Mouse (Mus musculus): ENCODE data around the gene Ddx20. TPM values are rescaled to one million over a fixed set of nuclear protein-coding genes. Genes with fewer than 3 reads are reported as not detected.

The Ddx20 gene
- polyA plus RNA-seq, 1 experiment from 2014 or later = 22.4 TPM

DNA sequence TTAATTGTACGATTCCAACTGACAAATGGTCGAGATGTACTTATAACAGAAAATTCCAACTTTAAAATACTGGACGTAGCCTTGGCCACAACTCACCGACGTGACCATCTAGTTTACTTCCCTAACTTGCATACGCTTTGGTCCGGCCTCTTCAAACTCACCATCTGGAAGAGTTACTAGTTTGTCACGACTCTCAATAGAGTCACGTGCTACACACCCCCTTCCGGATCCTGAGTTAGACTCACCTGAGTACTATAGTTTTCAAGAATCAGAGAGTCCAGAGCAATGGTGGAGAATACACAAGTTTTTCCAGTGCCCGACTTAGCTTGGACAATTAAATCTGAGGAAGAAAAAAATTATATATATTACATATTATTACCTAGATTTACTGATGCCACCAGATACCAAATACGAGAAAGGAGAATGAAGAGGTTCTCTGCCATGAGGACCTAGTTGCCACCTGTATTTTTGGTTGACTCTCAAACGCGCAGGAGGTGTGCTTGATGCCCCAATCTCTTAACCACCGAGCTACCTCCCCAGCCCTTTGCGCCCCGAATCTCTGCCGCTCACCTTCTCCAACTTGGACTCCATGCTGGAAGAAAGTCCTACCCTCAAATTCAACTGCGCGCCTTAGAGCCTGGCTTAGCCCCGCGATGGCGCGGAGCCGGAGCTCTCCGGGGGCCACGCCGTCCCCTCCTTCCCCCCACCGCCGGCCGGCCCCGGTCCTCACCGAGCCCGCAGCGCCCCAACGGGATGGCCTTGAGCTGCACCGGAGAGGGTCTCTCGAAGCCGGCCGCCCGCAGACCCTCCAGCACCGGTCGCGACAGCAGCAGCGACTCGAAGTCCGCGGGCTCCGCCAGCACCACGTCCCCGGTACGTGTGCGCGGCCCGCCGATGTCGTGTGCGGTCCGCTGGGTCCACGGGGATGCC lies 715 bp downstream of the Ddx20 start:
- 8% methylated on average over 60 of the region's 60 CpGs for WGBS
- no peaks in the 10 kb centered on the region for H3K27me3 ChIP-seq (ENCODE audit: control insufficient read depth, insufficient read depth, low read length)
- H3K36me3 ChIP-seq (ENCODE audit: control insufficient read depth, insufficient read depth) = peaks cover 14% of the 10 kb centered on the region
- peak; percentile 43 for ATAC-seq (replicated peaks; ENCODE audit: extremely low read depth, insufficient read depth, low FRiP score)
- peak overlapping the region; percentile 87 for H3K4me2 ChIP-seq (ENCODE audit: low read depth, low read length)
- H3K9ac ChIP-seq (ENCODE audit: low read length) = peak overlapping the region; percentile 97
- peak overlapping the region; percentile 95 for H3K4me3 ChIP-seq (ENCODE audit: low read length)
- no peaks in the 10 kb centered on the region for H3K9me3 ChIP-seq (replicated peaks; ENCODE audit: control insufficient read depth, low read length)
- peaks cover 9% of the 10 kb centered on the region for H3K4me1 ChIP-seq (ENCODE audit: control insufficient read depth, insufficient read depth, low read length)
- peak overlapping the region; percentile 81 for H3K27ac ChIP-seq (ENCODE audit: low read length)

DNA sequence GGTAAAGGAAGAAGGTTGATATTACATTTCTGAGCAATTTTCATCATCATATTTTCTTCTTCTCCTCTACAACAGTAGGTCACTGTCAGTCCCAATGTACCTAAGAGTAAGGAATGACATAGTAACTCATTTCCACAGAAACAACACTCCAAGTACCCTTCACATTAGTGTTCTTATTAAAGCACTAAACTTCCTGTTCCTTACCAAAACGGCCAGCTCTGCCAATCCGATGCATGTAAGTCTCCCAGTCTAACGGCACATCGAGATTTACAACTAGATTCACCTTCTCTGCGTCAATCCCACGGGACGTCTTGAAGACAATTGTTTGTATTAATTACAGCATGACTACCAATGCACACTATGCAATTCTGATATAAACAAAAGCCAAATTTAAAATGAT lies 7.0 kb downstream of the Ddx20 start:
- ATAC-seq (replicated peaks; ENCODE audit: extremely low read depth, insufficient read depth, low FRiP score) = no peak
- Histone ChIP-seq H3K27ac (ENCODE audit: low read length) (no peak overlapping the region), H3K4me1 (ENCODE audit: control insufficient read depth, insufficient read depth, low read length) (no peaks in the 10 kb centered on the region), H3K9ac (ENCODE audit: low read length) (no peak overlapping the region), H3K4me2 (ENCODE audit: low read depth, low read length) (no peak overlapping the region), H3K9me3 (replicated peaks; ENCODE audit: control insufficient read depth, low read length) (no peaks in the 10 kb centered on the region), H3K4me3 (ENCODE audit: low read length) (no peak overlapping the region), H3K27me3 (ENCODE audit: control insufficient read depth, insufficient read depth, low read length) (no peaks in the 10 kb centered on the region), H3K36me3 (ENCODE audit: control insufficient read depth, insufficient read depth) (peaks cover 41% of the 10 kb centered on the region)
- 90% methylated on average over 7 of the region's 7 CpGs for WGBS

DNA sequence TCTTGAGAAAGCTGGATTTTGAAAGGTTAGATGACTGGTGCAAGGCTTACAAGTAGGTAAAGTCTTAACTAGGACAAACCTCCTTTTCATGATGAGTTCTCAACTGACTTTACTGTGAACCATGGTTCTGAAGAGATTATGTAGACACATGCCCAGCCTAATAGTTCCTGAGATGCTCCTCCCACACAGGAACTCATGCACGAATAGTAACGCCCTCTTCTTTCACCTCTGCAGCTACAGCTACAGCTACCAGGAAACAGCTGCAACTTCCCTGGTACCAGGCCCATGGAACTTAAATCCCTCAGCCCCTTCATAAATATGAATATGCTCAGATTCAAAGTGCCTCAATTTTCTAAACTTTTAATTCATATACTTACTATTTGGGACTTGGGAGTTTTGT lies 11.4 kb downstream of the Ddx20 start:
- H3K27ac ChIP-seq (ENCODE audit: low read length) = no peak overlapping the region
- H3K4me3 ChIP-seq (ENCODE audit: low read length) = no peak overlapping the region
- H3K36me3 ChIP-seq (ENCODE audit: control insufficient read depth, insufficient read depth) = peaks cover 23% of the 10 kb centered on the region
- H3K27me3 ChIP-seq (ENCODE audit: control insufficient read depth, insufficient read depth, low read length) = no peaks in the 10 kb centered on the region
- H3K4me2 ChIP-seq (ENCODE audit: low read depth, low read length) = no peak overlapping the region
- H3K9ac ChIP-seq (ENCODE audit: low read length) = no peak overlapping the region
- 30% methylated on average over 2 of the region's 2 CpGs for WGBS
- H3K4me1 ChIP-seq (ENCODE audit: control insufficient read depth, insufficient read depth, low read length) = no peaks in the 10 kb centered on the region
- H3K9me3 ChIP-seq (replicated peaks; ENCODE audit: control insufficient read depth, low read length) = no peaks in the 10 kb centered on the region
- ATAC-seq (replicated peaks; ENCODE audit: extremely low read depth, insufficient read depth, low FRiP score) = no peak

DNA sequence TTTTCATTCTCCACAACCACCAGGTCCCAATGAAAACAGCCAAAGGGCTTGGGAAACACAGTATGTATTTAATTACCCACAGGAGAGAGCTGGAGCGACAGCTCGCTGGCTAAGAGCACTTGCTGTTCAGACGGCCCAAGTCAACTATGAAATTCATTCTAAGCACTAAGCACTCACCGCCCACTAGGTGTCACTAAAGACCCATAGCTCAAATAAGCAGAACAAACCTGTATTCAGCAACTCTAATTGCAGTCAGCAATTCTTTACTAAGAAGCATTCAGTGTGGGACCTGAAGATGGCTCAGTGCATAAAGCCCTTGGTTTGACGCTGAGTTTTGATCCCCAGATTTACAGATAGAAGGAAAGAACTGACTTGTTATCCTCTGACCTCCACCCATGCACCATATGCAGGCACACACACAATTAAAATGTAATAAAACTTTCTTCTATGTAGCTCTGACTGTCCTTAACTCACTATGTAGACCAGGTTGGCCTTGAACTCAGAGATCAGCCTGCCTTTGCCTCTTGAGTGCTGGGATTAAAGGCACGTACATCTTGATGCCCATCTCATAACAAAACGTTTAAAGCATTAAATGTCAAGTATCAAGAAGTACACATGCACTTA lies 12.7 kb downstream of the Ddx20 start:
- Histone ChIP-seq H3K9me3 (replicated peaks; ENCODE audit: control insufficient read depth, low read length) (no peaks in the 10 kb centered on the region), H3K27me3 (ENCODE audit: control insufficient read depth, insufficient read depth, low read length) (no peaks in the 10 kb centered on the region), H3K36me3 (ENCODE audit: control insufficient read depth, insufficient read depth) (peaks cover 19% of the 10 kb centered on the region), H3K4me2 (ENCODE audit: low read depth, low read length) (no peak overlapping the region), H3K9ac (ENCODE audit: low read length) (no peak overlapping the region), H3K4me3 (ENCODE audit: low read length) (no peak overlapping the region), H3K27ac (ENCODE audit: low read length) (no peak overlapping the region), H3K4me1 (ENCODE audit: control insufficient read depth, insufficient read depth, low read length) (no peaks in the 10 kb centered on the region)
- 0 out of 2 replicates have a peak, but pooled peaks have one; percentile 28 for ATAC-seq (replicated peaks; ENCODE audit: extremely low read depth, insufficient read depth, low FRiP score)
- 18% methylated on average over 7 of the region's 7 CpGs for WGBS

DNA sequence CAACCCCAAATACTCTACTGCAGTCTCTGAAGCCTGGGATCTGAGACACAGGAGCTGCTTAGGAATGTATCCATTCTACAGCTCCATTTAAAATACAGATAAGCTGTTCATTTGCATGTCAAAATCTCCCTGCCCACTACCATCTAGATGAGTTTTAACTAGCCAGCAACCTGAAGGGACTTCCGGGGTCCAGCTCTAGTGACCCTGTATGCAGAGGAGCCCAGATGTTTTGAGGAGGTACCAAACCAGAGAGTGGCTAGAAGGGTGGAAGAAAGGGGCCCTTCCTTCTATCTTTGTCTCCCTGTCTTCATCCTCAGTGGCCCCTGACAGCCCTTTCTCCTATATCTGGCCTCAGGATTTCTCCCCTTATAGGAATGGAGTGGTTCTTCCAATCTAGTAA lies 16.6 kb downstream of the Ddx20 start:
- no peaks in the 10 kb centered on the region for H3K27me3 ChIP-seq (ENCODE audit: control insufficient read depth, insufficient read depth, low read length)
- H3K36me3 ChIP-seq (ENCODE audit: control insufficient read depth, insufficient read depth) = no peaks in the 10 kb centered on the region
- no peaks in the 10 kb centered on the region for H3K9me3 ChIP-seq (replicated peaks; ENCODE audit: control insufficient read depth, low read length)
- ATAC-seq (replicated peaks; ENCODE audit: extremely low read depth, insufficient read depth, low FRiP score) = no peak
- 90% methylated on average over 1 of the region's 1 CpGs for WGBS
- H3K4me3 ChIP-seq (ENCODE audit: low read length) = no peak overlapping the region
- no peak overlapping the region for H3K9ac ChIP-seq (ENCODE audit: low read length)
- H3K4me1 ChIP-seq (ENCODE audit: control insufficient read depth, insufficient read depth, low read length) = no peaks in the 10 kb centered on the region
- no peak overlapping the region for H3K27ac ChIP-seq (ENCODE audit: low read length)
- H3K4me2 ChIP-seq (ENCODE audit: low read depth, low read length) = no peak overlapping the region

DNA sequence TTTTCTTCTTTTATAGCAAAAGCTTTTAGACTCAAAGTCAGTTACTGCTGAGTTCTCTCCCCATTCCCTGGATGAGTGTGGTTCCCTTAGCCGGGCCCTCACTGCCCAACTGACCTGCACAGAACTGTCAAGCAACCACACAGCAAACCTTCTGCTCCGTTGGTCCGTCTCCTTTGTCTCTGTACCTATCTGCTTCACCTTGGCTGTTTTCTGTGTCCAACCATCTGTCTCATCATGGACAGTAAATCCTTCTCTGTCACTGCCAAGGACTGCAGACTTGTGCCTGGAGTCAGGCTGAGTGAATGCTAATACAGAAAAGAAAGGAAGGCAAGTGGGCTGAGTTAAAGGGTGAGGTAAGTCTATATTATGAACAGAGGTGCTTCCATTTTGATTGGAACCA lies 17.6 kb downstream of the Ddx20 start:
- H3K4me2 ChIP-seq (ENCODE audit: low read depth, low read length) = no peak overlapping the region
- 81% methylated on average over 3 of the region's 3 CpGs for WGBS
- no peaks in the 10 kb centered on the region for H3K4me1 ChIP-seq (ENCODE audit: control insufficient read depth, insufficient read depth, low read length)
- H3K9ac ChIP-seq (ENCODE audit: low read length) = no peak overlapping the region
- H3K4me3 ChIP-seq (ENCODE audit: low read length) = no peak overlapping the region
- H3K27me3 ChIP-seq (ENCODE audit: control insufficient read depth, insufficient read depth, low read length) = no peaks in the 10 kb centered on the region
- no peak for ATAC-seq (replicated peaks; ENCODE audit: extremely low read depth, insufficient read depth, low FRiP score)
- no peak overlapping the region for H3K27ac ChIP-seq (ENCODE audit: low read length)
- H3K36me3 ChIP-seq (ENCODE audit: control insufficient read depth, insufficient read depth) = no peaks in the 10 kb centered on the region
- H3K9me3 ChIP-seq (replicated peaks; ENCODE audit: control insufficient read depth, low read length) = no peaks in the 10 kb centered on the region

DNA sequence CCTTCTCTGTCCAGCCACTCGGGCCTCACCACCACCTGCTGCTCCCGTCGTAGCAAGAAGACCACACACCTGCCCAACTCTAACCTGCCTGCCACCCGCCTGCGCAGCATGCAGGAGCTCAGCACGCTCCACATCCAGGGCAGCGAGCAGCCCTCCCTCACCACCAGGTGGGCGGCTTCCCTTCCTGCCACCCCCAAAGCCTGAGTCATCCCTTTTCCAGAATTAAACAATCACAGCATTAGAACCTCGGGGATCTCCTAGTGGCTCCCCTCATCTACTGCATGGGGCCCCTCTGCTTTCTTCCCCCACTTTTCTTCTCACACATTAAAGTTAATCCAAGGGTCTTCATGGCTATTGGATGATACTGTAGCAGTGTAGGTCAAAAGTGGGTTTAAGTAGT lies 19.2 kb downstream of the Ddx20 start:
- WGBS = 46% methylated on average over 9 of the region's 9 CpGs
- Histone ChIP-seq H3K36me3 (ENCODE audit: control insufficient read depth, insufficient read depth) (no peaks in the 10 kb centered on the region), H3K27me3 (ENCODE audit: control insufficient read depth, insufficient read depth, low read length) (no peaks in the 10 kb centered on the region), H3K9ac (ENCODE audit: low read length) (no peak overlapping the region), H3K4me2 (ENCODE audit: low read depth, low read length) (no peak overlapping the region), H3K4me3 (ENCODE audit: low read length) (no peak overlapping the region), H3K27ac (ENCODE audit: low read length) (no peak overlapping the region), H3K4me1 (ENCODE audit: control insufficient read depth, insufficient read depth, low read length) (no peaks in the 10 kb centered on the region), H3K9me3 (replicated peaks; ENCODE audit: control insufficient read depth, low read length) (no peaks in the 10 kb centered on the region)
- no peak for ATAC-seq (replicated peaks; ENCODE audit: extremely low read depth, insufficient read depth, low FRiP score)

DNA sequence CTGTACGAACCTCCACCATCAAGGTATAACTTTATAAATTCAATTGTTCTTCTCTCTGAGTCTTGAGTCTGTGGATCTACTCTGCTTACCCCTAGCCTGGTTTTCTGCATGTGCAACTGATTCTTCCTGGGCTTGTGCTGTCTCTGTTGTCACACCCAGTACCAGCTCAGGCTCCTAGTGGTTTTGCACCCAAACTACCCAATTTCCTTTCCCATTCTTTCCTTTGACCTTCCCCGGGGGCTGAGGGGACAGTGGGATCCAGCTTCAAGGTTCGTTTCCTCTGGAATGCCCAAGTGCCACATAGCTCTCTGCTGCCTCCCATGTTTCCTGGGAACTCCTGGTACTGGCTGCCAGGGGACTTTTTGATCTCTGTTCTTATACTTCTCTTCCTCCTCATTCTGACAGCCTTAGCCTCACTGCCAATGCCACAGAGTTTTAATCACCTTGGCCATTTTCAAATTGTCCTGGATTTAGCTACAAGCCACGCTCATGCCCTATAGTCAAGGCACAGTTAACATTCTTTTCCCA lies 20.3 kb downstream of the Ddx20 start:
- H3K4me3 ChIP-seq (ENCODE audit: low read length) = no peak overlapping the region
- H3K27me3 ChIP-seq (ENCODE audit: control insufficient read depth, insufficient read depth, low read length) = no peaks in the 10 kb centered on the region
- no peak overlapping the region for H3K4me2 ChIP-seq (ENCODE audit: low read depth, low read length)
- no peak overlapping the region for H3K27ac ChIP-seq (ENCODE audit: low read length)
- H3K9ac ChIP-seq (ENCODE audit: low read length) = no peak overlapping the region
- no peaks in the 10 kb centered on the region for H3K9me3 ChIP-seq (replicated peaks; ENCODE audit: control insufficient read depth, low read length)
- WGBS = 55% methylated on average over 4 of the region's 4 CpGs
- no peaks in the 10 kb centered on the region for H3K4me1 ChIP-seq (ENCODE audit: control insufficient read depth, insufficient read depth, low read length)
- no peak for ATAC-seq (replicated peaks; ENCODE audit: extremely low read depth, insufficient read depth, low FRiP score)
- no peaks in the 10 kb centered on the region for H3K36me3 ChIP-seq (ENCODE audit: control insufficient read depth, insufficient read depth)

All from heart, embryonic 16.5 days (tissue).